Mouse (Mus musculus) heart, adult 9 months (tissue): Measurements from ENCODE around the gene Bend6.

Experiments used
- DNase-seq, 2 experiments: peaks; one replicate each; pipeline ENCODE4 v3.0.0; 2022; ENCODE audit warnings: low spot score in 2 of 2

Bend6 gene

DNA sequence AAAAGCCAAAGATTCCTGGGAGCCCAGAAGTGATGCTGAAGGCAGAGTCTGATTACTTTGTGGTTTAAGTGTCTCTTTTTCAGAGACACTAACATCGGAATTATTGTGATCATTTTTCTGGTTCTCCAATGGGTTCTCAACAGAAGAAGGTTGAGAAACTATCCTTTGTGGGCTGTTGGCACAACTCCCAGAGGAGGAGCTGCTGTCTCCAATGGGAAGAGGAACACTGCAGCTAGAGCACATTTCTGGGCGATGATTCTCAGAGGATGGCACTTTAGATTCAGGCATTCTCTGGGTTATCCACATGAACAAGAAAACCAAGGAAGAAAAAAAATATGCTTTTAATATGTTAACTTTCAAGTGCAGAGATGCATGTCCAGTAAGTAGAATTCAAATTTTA is 104.3 kb downstream of the Bend6 start:
- DNase-seq, result no peak
